Mouse (Mus musculus) ES-Bruce4 (cell line): Measurements from ENCODE around the gene P3h2.

Experiments
- CTCF ChIP-seq: IDR thresholded peaks from one replicate; pipeline ENCODE4 v1.8.1; 2011; ENCODE audit warnings: low read depth, low read length
- EP300 ChIP-seq: IDR thresholded peaks from 2 replicates; pipeline ENCODE4 v1.6.1; 2011; ENCODE audit warnings: low read depth, low read length; ENCODE audit not compliant: insufficient read depth
- POLR2A ChIP-seq: IDR thresholded peaks from one replicate; pipeline ENCODE4 v1.8.1; 2011; ENCODE audit warnings: low read length; ENCODE audit not compliant: insufficient read depth

DNA sequence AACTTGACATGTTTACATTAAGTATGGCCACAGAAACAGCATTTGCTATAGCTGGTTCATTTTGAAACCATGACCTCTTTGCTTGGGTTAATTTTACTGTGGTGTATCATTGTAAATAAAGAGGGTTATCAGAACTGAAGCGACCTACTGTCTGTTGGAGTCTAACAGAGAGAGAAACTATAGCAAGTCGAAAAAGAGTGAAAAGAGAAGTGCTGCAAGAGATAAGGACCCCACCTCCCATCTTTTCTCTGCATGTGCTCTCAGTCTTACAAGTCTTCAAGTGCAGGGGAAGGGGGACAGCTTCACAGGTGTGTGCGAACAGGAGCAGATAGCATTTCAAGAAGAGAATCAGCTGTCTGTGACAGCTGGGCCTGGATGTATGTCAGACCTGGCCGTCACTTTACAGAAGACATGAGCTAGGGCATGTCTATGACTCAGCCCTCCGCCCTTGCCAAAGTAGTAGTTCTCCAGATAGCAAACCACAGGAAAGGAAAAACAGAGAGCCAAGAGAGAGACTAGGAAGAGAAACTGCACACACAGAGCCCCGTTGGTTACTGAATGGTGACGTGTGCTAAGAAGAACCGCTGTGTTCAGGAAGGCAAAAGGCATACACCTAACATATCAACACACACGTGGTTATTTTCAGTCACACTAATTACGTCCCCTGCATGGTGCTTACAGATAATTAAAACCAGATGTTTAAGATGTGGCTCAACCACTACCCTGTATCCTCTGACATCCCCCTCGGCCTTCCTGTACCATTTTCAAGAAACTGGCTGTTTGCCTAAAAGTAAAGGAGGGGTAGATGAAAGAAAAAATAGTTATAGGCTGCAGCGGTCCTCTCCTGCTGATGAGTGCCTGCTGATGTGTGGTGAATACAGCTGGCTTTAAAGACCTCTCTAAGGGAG is 64.3 kb downstream of the P3h2 start:
- TF ChIP-seq CTCF (no peak), POLR2A (no peak), EP300 (no peak)
